Mouse (Mus musculus) layer of hippocampus, postnatal 10 days (tissue): Measurements from ENCODE around the gene Trdn. TPM values are rescaled to one million over a fixed set of nuclear protein-coding genes. Genes with fewer than 3 reads are reported as not detected.

Experiments used
- DNase-seq, 2 experiments: peaks; one replicate each; pipeline ENCODE4 v3.0.0; 2021; ENCODE audit warnings: low spot score in 2 of 2
- total RNA-seq, 2 experiments: library from RNA; stranded (reverse); gene quantifications; 2 replicates each; pipeline ENCODE4 v1.2.3; 2021

Gene Trdn
- total RNA-seq, 2 experiments from 2014 or later: not detected

DNA sequence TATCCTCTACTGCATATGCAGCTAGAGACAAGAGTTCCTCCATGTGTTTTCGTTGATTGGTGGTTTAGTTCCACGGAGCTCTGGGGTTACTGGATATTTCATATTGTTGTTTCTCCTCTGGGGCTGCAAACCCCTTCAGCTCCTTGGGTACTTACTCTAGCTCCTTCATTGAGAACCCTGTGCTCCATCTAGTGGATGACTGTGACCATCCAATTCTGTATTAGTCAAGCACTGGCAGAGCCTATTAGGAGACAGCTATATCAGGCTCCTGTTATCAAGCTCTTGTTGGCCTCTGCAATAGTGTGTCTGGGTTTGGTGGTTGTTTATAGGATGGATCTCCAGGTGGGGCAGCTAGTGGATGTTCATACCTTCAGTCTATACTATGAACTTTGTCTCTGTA is 290.2 kb downstream of the Trdn start:
- no peak for DNase-seq

DNA sequence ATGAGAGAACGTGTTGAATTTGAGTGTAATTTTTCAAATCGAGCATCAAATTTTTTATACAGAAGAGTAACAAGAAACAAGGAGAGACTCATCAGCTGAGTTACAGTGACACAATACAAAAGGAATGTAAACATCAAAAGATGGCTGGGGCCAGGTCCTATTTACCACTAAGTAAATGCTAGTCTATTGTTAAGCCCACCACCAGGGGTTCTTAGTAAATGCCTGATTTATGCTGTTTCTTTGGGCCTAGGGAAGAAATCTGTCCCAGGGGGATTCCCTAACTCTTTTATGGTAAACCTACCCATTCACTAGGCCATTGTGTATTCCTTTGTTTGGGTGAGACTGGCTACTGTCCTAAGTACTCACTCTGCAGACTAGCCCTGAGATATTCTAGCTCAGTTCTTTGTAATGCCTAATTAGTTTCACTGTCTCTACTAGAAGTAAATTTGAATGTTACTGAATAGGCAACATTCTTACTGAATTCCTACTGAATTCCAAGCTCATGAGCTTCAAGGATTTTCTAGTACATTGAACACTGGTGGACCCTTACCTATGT is 295.2 kb downstream of the Trdn start:
- no peak for DNase-seq

Other genes with a start within 250 kb of the Trdn start
- gene Nkain2, start 190.1 kb upstream of the Trdn start, total RNA-seq: 10 to 100 TPM; 30.7 TPM